Comparison of ENCODE assay signal across 24 mouse cellular contexts in genomic region chr2:170294657-170295056, GRCm38 (mm10).
DNase-seq lines count a peak whose midpoint lies in the region; ATAC-seq and TF ChIP-seq lines count a peak whose summit lies in the region.
"Had no signal": no experiment of that assay in that cellular context is flagged by ENCODE, and none has a peak within 500 bp of the region (broad histone marks: within the 10 kb centered on the region; RNA-seq: fewer than 3 reads in every experiment).

No protein-coding gene starts in this region.

- H3K4me3 ChIP-seq in heart, adult 2 months, result no peak overlapping the region
- no peak overlapping the region for H3K4me3 ChIP-seq in stomach, embryonic 14.5 days (ENCODE audit: low read depth, low read length)
- H3K4me3 ChIP-seq in stomach, postnatal 0 days (ENCODE audit: low read depth, low read length), result no peak overlapping the region
- H3K4me3 ChIP-seq: embryonic facial prominence, embryonic 13.5 days; erythroblast, embryonic 14.5 days; forebrain, embryonic 12.5 days; left cerebral cortex, adult 2 months had no signal

- no peak for TF ChIP-seq CTCF in heart, adult 2 months (IDR thresholded peaks at IDR 0.05)
- TF ChIP-seq CTCF in stomach, postnatal 0 days (IDR thresholded peaks at IDR 0.05; ENCODE audit: low read depth), result no peak

- no peak for TF ChIP-seq POLR2A in heart, adult 2 months (IDR thresholded peaks at IDR 0.05; ENCODE audit: insufficient read depth, low read depth, low read length)

- H3K4me2 ChIP-seq in stomach, embryonic 14.5 days (replicated peaks; ENCODE audit: low read depth, low read length), result no peak overlapping the region
- H3K4me2 ChIP-seq in stomach, postnatal 0 days (replicated peaks; ENCODE audit: low read depth), result no peak overlapping the region
- H3K4me2 ChIP-seq: embryonic facial prominence, embryonic 13.5 days; forebrain, embryonic 12.5 days; heart, embryonic 11.5 days had no signal

- WGBS in heart, adult 2 months, result 34% methylated on average over 12 of the region's 12 CpGs
- 63% methylated on average over 12 of the region's 12 CpGs for WGBS in stomach, embryonic 14.5 days
- 60% methylated on average over 12 of the region's 12 CpGs for WGBS in stomach, postnatal 0 days

- H3K4me1 ChIP-seq in heart, adult 2 months (ENCODE audit: control insufficient read depth, insufficient read depth, low read length), result peaks cover 7% of the 10 kb centered on the region
- peaks cover 13% of the 10 kb centered on the region for H3K4me1 ChIP-seq in stomach, embryonic 14.5 days (ENCODE audit: control insufficient read depth, insufficient read depth, low read length)
- peaks cover 6% of the 10 kb centered on the region; the same call in 1 of the 2 replicates for H3K4me1 ChIP-seq in stomach, postnatal 0 days (replicated peaks; ENCODE audit: control insufficient read depth, insufficient read depth)
- H3K4me1 ChIP-seq: forebrain, embryonic 12.5 days had no signal

- no peaks in the 10 kb centered on the region for H3K79me2 ChIP-seq in heart, adult 2 months (replicated peaks; ENCODE audit: control insufficient read depth, insufficient read depth, low read length)

- DNase-seq in heart, adult 2 months, result no peak
- DNase-seq in heart, adult 8-10 months (ENCODE audit: low spot score), result no peak
- peak; percentile 41 for DNase-seq in kidney, postnatal 14 days
- DNase-seq in kidney, adult 18-20 months, result no peak
- DNase-seq in stomach, postnatal 0 days (ENCODE audit: low spot score), result no peak
- DNase-seq in adrenal gland, postnatal 4 days (ENCODE audit: low spot score in 2 of 2), result no peak
- DNase-seq: adrenal gland, postnatal 14 days; cerebellum, adult 8-10 months; cerebellum, postnatal 36 days; embryo, embryonic 11 days; gastrocnemius, postnatal 36 days; heart, postnatal 10 days; kidney, adult 9 months; midbrain, embryonic 14.5 days; right cerebral cortex, postnatal 25 days; thymus, adult 18-20 months; thymus, postnatal 36 days had no signal

- no peaks in the 10 kb centered on the region for H3K27me3 ChIP-seq in heart, adult 2 months (ENCODE audit: control insufficient read depth, insufficient read depth, low read length)
- no peaks in the 10 kb centered on the region for H3K27me3 ChIP-seq in stomach, embryonic 14.5 days (ENCODE audit: control insufficient read depth, insufficient read depth, low read length)
- no peaks in the 10 kb centered on the region for H3K27me3 ChIP-seq in stomach, postnatal 0 days (ENCODE audit: control insufficient read depth, insufficient read depth, low read length)
- H3K27me3 ChIP-seq: embryonic facial prominence, embryonic 13.5 days had no signal

- ATAC-seq in stomach, embryonic 14.5 days (ENCODE audit: insufficient number of reproducible peaks, insufficient read depth, low FRiP score, low read depth), result no peak
- no peak for ATAC-seq in stomach, postnatal 0 days (ENCODE audit: low FRiP score, low TSS enrichment)
- ATAC-seq: hindbrain, postnatal 0 days had no signal

- peak overlapping the region; percentile 36 for H3K27ac ChIP-seq in heart, adult 2 months
- H3K27ac ChIP-seq in stomach, embryonic 14.5 days (ENCODE audit: low read length), result peak overlapping the region; percentile 27; the same call in 1 of the 2 replicates
- H3K27ac ChIP-seq in stomach, postnatal 0 days (replicated peaks), result no peak overlapping the region; the same call in none of the 2 replicates
- H3K27ac ChIP-seq: embryonic facial prominence, embryonic 13.5 days; forebrain, embryonic 12.5 days; hindbrain, postnatal 0 days; left cerebral cortex, adult 2 months had no signal

- TF ChIP-seq EP300 in heart, adult 2 months (IDR thresholded peaks at IDR 0.05; ENCODE audit: insufficient read depth, low read depth, low read length), result no peak
- TF ChIP-seq EP300 in stomach, postnatal 0 days (optimal IDR thresholded peaks at IDR 0.05), result no peak

- H3K9me3 ChIP-seq in stomach, embryonic 14.5 days (ENCODE audit: control insufficient read depth, low read depth, low read length), result no peaks in the 10 kb centered on the region
- no peaks in the 10 kb centered on the region for H3K9me3 ChIP-seq in stomach, postnatal 0 days (ENCODE audit: control insufficient read depth, low read length)
- H3K9me3 ChIP-seq: embryonic facial prominence, embryonic 13.5 days; forebrain, embryonic 12.5 days had no signal

- H3K36me3 ChIP-seq in heart, adult 2 months (ENCODE audit: control insufficient read depth, insufficient read depth, low read length), result no peaks in the 10 kb centered on the region
- H3K36me3 ChIP-seq in stomach, embryonic 14.5 days (ENCODE audit: control insufficient read depth, insufficient read depth, low read length), result no peaks in the 10 kb centered on the region
- H3K36me3 ChIP-seq in stomach, postnatal 0 days (ENCODE audit: control insufficient read depth, insufficient read depth, low read length), result no peaks in the 10 kb centered on the region
- H3K36me3 ChIP-seq: embryonic facial prominence, embryonic 13.5 days; forebrain, embryonic 12.5 days had no signal

- intact Hi-C loops in heart, adult 2 months (cut with DNase I), result no loop called here

- H3K9ac ChIP-seq in heart, adult 2 months (ENCODE audit: low read depth, low read length), result no peak overlapping the region
- H3K9ac ChIP-seq in stomach, embryonic 14.5 days (replicated peaks; ENCODE audit: low read depth, low read length), result no peak overlapping the region
- no peak overlapping the region for H3K9ac ChIP-seq in stomach, postnatal 0 days (ENCODE audit: low read length)
- H3K9ac ChIP-seq: embryonic facial prominence, embryonic 13.5 days; forebrain, embryonic 12.5 days had no signal
